Mouse (Mus musculus) adrenal gland, adult 18-20 months (tissue): ENCODE data around the gene Blvrb. TPM values are rescaled to one million over a fixed set of nuclear protein-coding genes. Genes with fewer than 3 reads are reported as not detected.

Experiments used
- DNase-seq, 2 experiments: peaks; one replicate each; pipeline ENCODE4 v3.0.0; 2021 to 2022; ENCODE audit warnings: low spot score in 2 of 2
- total RNA-seq, 2 experiments: library from RNA; stranded (reverse); gene quantifications; 1 replicate in 1 of 2; 2 replicates in 1 of 2; pipeline ENCODE4 v1.2.3; 2021

The Blvrb gene
- total RNA-seq, 2 experiments from 2014 or later: 40.1 to 56.1 TPM

GRCm38 (mm10) chr7:27510809-27511208, 63.0 kb downstream of the Blvrb start:
- no peak for DNase-seq

DNA sequence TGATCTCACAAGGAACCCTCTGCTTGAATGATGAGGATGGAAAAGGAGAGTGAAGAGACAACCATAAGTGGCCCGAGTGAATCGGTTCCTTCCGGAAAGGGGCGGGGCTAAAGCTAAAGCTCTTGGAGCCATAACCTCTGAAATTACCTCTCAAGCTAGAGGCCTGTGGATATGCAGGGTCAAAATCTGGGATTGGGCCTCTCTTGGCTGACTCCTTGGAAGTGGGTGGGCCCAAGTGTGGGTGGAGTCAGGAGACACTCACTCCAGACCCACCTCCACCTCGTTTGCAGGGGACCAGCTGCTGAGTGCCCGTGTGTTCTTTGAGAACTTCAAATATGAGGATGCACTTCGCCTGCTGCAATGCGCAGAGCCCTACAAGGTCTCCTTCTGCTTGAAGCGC, 67.2 kb downstream of the Blvrb start:
- DNase-seq: no peak

Other genes starting within 250 kb of the Blvrb start
- 10 to 100 TPM; 14.5 to 17.9 TPM for gene Itpkc, start 219.3 kb upstream of the Blvrb start, total RNA-seq
- 10 to 100 TPM; 38.2 to 68.0 TPM for gene Coq8b, start 215.0 kb upstream of the Blvrb start, total RNA-seq
- gene Numbl, start 189.5 kb upstream of the Blvrb start, total RNA-seq: 1 to 10 TPM; 6.8 to 7.7 TPM
- gene Ltbp4, start 110.3 kb upstream of the Blvrb start, total RNA-seq: 10 to 100 TPM; 88.5 to 90.6 TPM
- 10 to 100 TPM; 18.3 to 19.4 TPM for gene Shkbp1, start 92.0 kb upstream of the Blvrb start, total RNA-seq
- 1 to 10 TPM in 1 of 2 experiments, not detected in 1; 1.7 TPM for gene Gm20479, start 90.6 kb upstream of the Blvrb start, total RNA-seq
- 1 to 10 TPM; 2.9 to 3.1 TPM for gene Sptbn4, start 292 bp upstream of the Blvrb start, total RNA-seq
- gene Sertad3, start 25.8 kb downstream of the Blvrb start, total RNA-seq: 10 to 100 TPM; 10.6 to 11.5 TPM
- gene Sertad1, start 38.9 kb downstream of the Blvrb start, total RNA-seq: 10 to 100 TPM; 17.3 to 23.7 TPM
- 1 to 10 TPM; 2.6 to 3.0 TPM for gene Prx, start 51.3 kb downstream of the Blvrb start, total RNA-seq
- gene Hipk4, start 75.3 kb downstream of the Blvrb start, total RNA-seq: under 1 TPM; 0.26 to 0.40 TPM
- 100 to 1,000 TPM; 123 to 147 TPM for gene Pld3, start 105.2 kb downstream of the Blvrb start, total RNA-seq
- gene 2310022A10Rik, start 105.3 kb downstream of the Blvrb start, total RNA-seq: 10 to 100 TPM; 13.5 to 18.9 TPM
- gene Akt2, start 143.6 kb downstream of the Blvrb start, total RNA-seq: 100 to 1,000 TPM; 209 to 250 TPM
- not detected for gene Ttc9b, start 205.9 kb downstream of the Blvrb start, total RNA-seq
- 10 to 100 TPM; 30.3 to 33.4 TPM for gene Map3k10, start 226.6 kb downstream of the Blvrb start, total RNA-seq
- gene Zfp607b, start 241.4 kb downstream of the Blvrb start, total RNA-seq: 1 to 10 TPM; 1.2 to 2.0 TPM